Mouse (Mus musculus) liver, embryonic 12.5 days (tissue): ENCODE results near the gene Atp6ap1l. TPM values are rescaled to one million over a fixed set of nuclear protein-coding genes. Genes with fewer than 3 reads are reported as not detected.

Source experiments
- ATAC-seq: fragments of 200-750 bp; cut with Nextera tagmentation; 2 replicates; pipeline ENCODE4 v1.8.0; 2017; ENCODE audit warnings: moderate number of reproducible peaks, mild to moderate bottlenecking, moderate library complexity
- H3K27ac ChIP-seq: fragments of 300-500 bp; sonication (generic); 2 replicates; pipeline ENCODE4 v1.5.1; 2016; ENCODE audit warnings: mild to moderate bottlenecking
- H3K27me3 ChIP-seq: fragments of 300-500 bp; sonication (generic); replicated peaks from 2 replicates; pipeline ENCODE4 v1.6.1; 2016; ENCODE audit warnings: mild to moderate bottlenecking, moderate library complexity
- H3K36me3 ChIP-seq: fragments of 300-500 bp; sonication (generic); 2 replicates; pipeline ENCODE4 v1.6.1; 2016; ENCODE audit warnings: mild to moderate bottlenecking, moderate library complexity
- H3K4me1 ChIP-seq: fragments of 300-500 bp; sonication (generic); 2 replicates; pipeline ENCODE4 v1.6.1; 2016
- H3K4me2 ChIP-seq: fragments of 300-500 bp; sonication (generic); 2 replicates; pipeline ENCODE4 v1.6.1; 2016; ENCODE audit warnings: mild to moderate bottlenecking, moderate library complexity
- H3K4me3 ChIP-seq: fragments of 300-500 bp; sonication (generic); 2 replicates; pipeline ENCODE4 v1.5.1; 2016; ENCODE audit warnings: mild to moderate bottlenecking, moderate library complexity
- H3K9ac ChIP-seq: fragments of 300-500 bp; sonication (generic); 2 replicates; pipeline ENCODE4 v1.6.1; 2016; ENCODE audit warnings: mild to moderate bottlenecking, moderate library complexity
- H3K9me3 ChIP-seq: fragments of 300-500 bp; sonication (generic); replicated peaks from 2 replicates; pipeline ENCODE4 v1.6.1; 2016; ENCODE audit warnings: mild to moderate bottlenecking, moderate library complexity
- WGBS: fragments of 180-500 bp; shearing (Covaris S2); methylation state at CpG from one replicate; pipeline ENCODE4 v1.1.7; 2016; ENCODE audit not compliant: insufficient replicate concordance; 5-methylcytosine and 5-hydroxymethylcytosine counted together
- polyA plus RNA-seq: library from polyadenylated mRNA; unstranded; fragments of >200 nt; fragmentation: Nextera tagmentation; extraction: Ambion mirVana; gene quantifications from 2 replicates; pipeline ENCODE4 v1.2.1, GENCODE M21; 2016

The Atp6ap1l gene
- polyA plus RNA-seq, 1 experiment from 2014 or later = not detected

DNA sequence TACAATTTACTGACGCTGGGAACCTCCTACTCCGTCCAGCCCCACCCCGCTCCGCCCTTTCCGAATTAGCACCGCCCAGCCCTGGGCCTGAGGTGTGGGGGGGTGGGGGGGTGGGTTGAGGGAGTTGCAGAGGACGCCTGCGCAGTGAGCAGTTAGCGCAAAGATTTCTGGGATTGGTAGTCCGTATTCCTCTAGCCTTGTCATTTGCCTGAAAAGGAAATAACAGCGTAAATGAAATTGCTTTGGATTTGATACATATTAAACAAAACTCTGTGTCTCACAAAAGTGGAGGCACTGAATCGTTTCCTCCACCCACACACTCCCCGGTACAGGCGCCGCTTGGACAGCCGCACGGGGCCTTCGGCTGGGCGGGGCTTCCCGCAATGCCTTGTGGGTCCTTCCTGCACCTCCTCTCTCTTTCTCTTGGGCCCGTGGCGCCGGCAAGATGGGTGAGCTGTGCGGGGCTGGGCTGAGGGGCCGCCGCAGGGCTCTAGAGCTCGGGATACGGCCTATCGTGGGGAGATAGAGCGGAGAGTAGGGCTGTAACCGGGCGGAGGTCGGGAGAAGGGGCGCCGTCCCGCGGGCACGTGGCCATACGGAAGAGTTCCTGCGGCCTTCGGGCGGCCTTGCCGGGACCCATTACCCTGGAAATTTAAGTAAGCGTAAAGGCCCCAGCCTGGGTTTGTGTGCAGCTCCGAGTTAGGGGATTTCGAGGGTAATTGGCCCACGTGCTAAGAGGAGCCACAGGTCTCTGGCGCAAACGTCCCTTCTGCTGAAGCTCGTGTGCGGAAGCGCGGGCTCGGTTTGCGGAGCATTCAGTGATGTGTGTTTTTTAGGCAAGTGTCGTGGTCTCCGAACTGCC, 17.8 kb upstream of the Atp6ap1l start, which contains the start of gene Rps23:
Gene Rps23 (plus strand): TSS at position 208 of the 862 bp plus-strand sequence.
- peak; percentile 97 for ATAC-seq
- H3K9me3 ChIP-seq = no peaks in the 10 kb centered on the region
- WGBS = under 1% methylated on average over 57 of the region's 57 CpGs

DNA sequence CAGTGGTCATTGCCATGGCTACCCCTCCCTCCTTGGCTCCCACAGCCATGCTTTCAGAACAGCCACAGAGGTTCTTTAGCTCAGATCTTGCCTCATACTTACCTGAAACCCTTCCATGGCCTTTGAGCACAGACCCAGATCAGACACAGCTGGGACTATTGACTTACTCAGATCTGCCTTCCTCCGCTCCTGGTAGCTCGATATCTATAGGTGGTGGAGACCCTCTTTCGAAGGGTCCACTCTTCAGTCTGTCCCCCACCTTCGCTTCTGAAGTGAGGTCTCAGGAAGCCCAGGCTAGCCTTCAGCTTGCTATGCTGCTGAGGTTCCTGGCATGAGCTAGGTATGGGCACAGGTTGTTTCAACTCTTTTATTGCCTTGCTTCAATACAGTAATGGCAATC, 9.6 kb upstream of the Atp6ap1l start:
- no peaks in the 10 kb centered on the region for H3K36me3 ChIP-seq
- no peak overlapping the region for H3K9ac ChIP-seq
- H3K4me1 ChIP-seq = peaks cover 3% of the 10 kb centered on the region; the same call in 1 of the 2 replicates
- H3K27ac ChIP-seq = no peak overlapping the region
- peaks cover 4% of the 10 kb centered on the region; the same call in 1 of the 2 replicates for H3K27me3 ChIP-seq
- H3K4me3 ChIP-seq = no peak overlapping the region
- no peaks in the 10 kb centered on the region for H3K9me3 ChIP-seq
- H3K4me2 ChIP-seq = no peak overlapping the region
- ATAC-seq = no peak
- WGBS = 69% methylated on average over 4 of the region's 4 CpGs

More for the DNA sequence above, 17.8 kb upstream of the Atp6ap1l start, which contains the start of gene Rps23:
- Histone ChIP-seq H3K4me3 (peak within 1 kb of the TSS; percentile 91), H3K9ac (peak within 1 kb of the TSS; percentile 95), H3K27me3 (no peaks in the 10 kb centered on the region), H3K36me3 (peaks cover 35% of the 10 kb centered on the region), H3K27ac (peak within 1 kb of the TSS; percentile 90), H3K4me2 (peak within 1 kb of the TSS; percentile 74), H3K4me1 (peaks cover 44% of the 10 kb centered on the region)

DNA sequence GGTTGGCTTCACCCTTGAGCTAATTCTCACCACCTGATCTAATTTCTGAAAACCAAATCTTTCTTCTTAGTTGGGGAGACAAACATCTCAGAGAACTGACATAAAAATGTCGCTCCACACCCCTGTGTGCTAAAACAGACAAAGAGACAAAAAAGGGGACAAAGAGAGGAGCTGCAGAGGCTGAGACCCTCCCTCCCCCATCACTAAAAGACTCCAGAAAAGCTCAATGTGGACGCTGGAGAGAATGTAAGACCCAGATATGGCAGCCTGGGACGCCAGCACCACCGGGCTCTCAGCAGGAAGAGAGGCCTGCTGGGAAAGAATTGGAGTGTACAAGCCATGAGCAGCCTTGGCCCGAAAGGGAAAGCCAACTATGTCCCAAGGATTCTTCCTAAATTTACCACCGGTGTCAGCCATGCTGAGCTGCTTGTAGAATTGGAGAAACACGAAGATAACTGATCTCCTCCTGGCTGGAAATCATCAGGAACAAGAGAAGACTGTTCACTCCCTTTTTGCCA, 8.6 kb upstream of the Atp6ap1l start:
- no peak overlapping the region for H3K27ac ChIP-seq
- H3K9ac ChIP-seq = no peak overlapping the region
- no peaks in the 10 kb centered on the region for H3K9me3 ChIP-seq
- H3K4me3 ChIP-seq = no peak overlapping the region
- no peaks in the 10 kb centered on the region for H3K4me1 ChIP-seq
- H3K36me3 ChIP-seq = no peaks in the 10 kb centered on the region
- WGBS = 47% methylated on average over 7 of the region's 7 CpGs
- no peak for ATAC-seq
- H3K4me2 ChIP-seq = no peak overlapping the region
- peaks cover 4% of the 10 kb centered on the region; the same call in 1 of the 2 replicates for H3K27me3 ChIP-seq

DNA sequence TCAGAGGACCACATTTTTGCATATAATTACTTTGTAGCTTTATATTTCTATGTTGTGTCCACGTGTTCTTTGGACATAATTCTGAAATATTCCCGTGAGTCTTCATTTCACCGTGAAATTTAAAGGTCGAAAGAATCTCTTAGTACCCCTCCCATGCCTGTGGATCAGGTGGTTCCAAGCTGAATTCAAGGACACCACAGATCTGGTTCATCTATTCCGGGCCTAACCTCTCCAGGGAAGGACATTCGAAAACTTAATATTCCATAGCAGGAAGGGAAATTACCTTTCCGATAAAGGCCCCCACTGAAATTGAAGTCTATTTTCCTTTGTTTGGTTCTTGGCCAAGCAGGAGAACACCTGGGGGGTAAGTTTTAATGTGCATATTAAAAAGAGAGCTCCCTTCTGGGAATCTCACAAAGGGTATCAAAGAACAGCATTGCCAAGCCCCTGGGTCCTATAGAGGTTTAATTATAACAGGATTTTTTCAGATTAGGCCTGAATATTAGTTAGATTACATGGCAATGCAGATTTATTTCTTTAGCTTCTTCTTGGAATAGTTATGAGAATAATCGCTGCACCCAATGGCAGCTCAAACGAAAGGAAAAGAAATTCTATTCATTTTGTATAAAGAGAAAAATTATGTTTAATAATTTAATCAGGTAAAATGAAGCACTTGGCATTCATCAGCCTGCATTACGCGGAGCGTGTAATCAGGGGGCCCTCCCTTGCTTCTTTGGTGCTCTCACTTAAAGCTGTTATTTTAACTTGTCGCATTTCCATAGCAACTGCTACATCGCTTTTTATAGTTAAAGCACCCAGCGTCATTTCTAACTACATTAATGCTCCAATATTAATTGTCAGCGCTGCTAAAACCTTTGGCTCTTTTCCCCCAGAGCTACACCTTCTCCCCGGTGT, 7.9 kb upstream of the Atp6ap1l start:
- Histone ChIP-seq H3K9me3 (no peaks in the 10 kb centered on the region), H3K4me3 (no peak overlapping the region), H3K4me2 (no peak overlapping the region), H3K9ac (no peak overlapping the region), H3K36me3 (no peaks in the 10 kb centered on the region), H3K27me3 (peaks cover 4% of the 10 kb centered on the region; the same call in 1 of the 2 replicates), H3K27ac (no peak overlapping the region), H3K4me1 (no peaks in the 10 kb centered on the region)
- 75% methylated on average over 17 of the region's 17 CpGs for WGBS
- no peak for ATAC-seq

DNA sequence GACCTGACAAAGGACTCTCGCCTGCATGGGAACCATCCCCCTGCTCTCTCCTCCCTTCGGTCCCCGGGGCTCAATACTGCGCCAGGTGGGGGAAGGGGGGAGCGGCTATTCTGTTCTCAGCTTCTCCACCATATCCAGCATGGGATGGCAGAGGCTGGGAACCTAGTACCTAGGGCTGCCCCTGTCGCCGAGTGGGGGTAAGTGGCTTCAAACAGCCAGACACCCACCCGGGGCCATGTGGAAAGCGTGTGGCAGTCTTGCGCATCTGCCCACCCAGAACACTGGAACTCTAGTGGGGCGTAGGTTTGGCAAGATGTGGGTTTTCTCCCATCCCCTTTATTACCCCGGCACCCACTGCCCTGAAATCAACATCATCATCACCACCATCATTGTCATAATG, 2.2 kb upstream of the Atp6ap1l start:
- no peaks in the 10 kb centered on the region for H3K4me1 ChIP-seq
- H3K27me3 ChIP-seq = no peaks in the 10 kb centered on the region
- no peak overlapping the region for H3K9ac ChIP-seq
- H3K4me3 ChIP-seq = no peak overlapping the region
- H3K36me3 ChIP-seq = no peaks in the 10 kb centered on the region
- no peak overlapping the region for H3K27ac ChIP-seq
- no peaks in the 10 kb centered on the region for H3K9me3 ChIP-seq
- H3K4me2 ChIP-seq = no peak overlapping the region
- ATAC-seq = no peak
- 81% methylated on average over 12 of the region's 12 CpGs for WGBS

DNA sequence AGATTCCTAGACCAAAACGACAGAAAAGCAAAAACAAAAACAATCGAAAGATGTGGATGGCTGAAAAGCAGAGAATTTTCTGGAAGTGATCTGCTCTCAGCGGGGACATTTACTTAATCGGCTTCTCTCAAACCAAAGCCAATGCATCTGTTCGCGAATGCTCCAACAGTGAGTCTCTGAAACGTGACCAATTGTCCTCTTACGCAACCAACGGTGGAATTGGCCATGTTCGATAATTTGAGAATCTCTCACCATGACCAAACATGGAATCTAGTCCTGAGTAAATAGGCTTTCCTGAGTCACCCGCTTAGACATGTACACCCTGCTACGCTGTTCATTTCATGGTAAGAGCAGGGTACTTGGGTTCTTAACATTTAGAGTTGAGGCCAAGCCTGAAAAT, 8.3 kb downstream of the Atp6ap1l start:
- no peak for ATAC-seq
- H3K9me3 ChIP-seq = no peaks in the 10 kb centered on the region
- WGBS = 81% methylated on average over 12 of the region's 12 CpGs
- no peak overlapping the region for H3K27ac ChIP-seq
- no peaks in the 10 kb centered on the region for H3K4me1 ChIP-seq
- no peaks in the 10 kb centered on the region for H3K27me3 ChIP-seq
- H3K4me2 ChIP-seq = no peak overlapping the region
- H3K36me3 ChIP-seq = no peaks in the 10 kb centered on the region
- H3K9ac ChIP-seq = no peak overlapping the region
- no peak overlapping the region for H3K4me3 ChIP-seq

DNA sequence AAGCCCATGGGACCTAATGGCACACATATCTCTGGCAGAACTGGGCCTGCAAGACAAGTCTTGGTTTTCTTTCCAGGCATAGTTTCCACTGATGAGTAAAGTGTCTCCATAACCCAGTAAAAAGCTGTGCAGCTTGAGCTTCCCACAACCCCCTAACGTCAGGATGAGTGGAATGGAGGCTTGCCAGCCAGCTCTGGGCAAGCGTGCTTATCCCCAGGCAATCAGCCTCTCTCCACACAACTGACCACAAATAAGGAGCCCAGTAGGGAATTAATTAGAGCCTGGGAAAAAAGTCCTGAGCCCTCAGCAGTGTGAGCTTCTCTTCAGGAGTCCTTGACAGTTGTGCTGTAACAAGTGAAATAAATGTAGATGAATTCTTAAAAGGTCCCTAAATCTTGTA, 9.1 kb downstream of the Atp6ap1l start:
- Histone ChIP-seq H3K36me3 (no peaks in the 10 kb centered on the region), H3K27ac (no peak overlapping the region), H3K4me2 (no peak overlapping the region), H3K4me3 (no peak overlapping the region), H3K9me3 (no peaks in the 10 kb centered on the region), H3K9ac (no peak overlapping the region), H3K4me1 (no peaks in the 10 kb centered on the region), H3K27me3 (no peaks in the 10 kb centered on the region)
- ATAC-seq = no peak
- WGBS = 38% methylated on average over 2 of the region's 2 CpGs

DNA sequence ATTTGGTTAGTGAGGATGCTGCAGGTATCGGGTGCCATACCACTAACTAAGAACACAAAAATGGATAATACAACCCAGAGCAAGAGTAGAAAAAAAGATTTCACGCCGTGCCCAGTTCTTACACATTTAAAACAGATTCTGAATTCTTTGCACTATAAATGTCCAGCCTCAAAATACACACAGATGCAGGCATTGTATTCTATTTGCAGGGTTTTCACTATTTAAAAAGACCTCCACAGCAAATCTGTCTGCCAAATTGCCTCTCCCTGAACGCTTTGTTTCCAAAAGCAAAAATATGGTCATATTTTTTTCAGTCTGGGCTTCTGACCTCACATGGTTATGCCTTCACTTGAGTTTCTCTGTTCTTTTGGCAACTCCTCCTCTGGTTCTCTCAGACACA, 10.3 kb downstream of the Atp6ap1l start:
- no peaks in the 10 kb centered on the region for H3K9me3 ChIP-seq
- ATAC-seq = no peak
- H3K36me3 ChIP-seq = no peaks in the 10 kb centered on the region
- WGBS = 80% methylated on average over 4 of the region's 4 CpGs
- H3K4me1 ChIP-seq = peaks cover 12% of the 10 kb centered on the region
- no peak overlapping the region for H3K4me3 ChIP-seq
- H3K4me2 ChIP-seq = no peak overlapping the region
- H3K27me3 ChIP-seq = no peaks in the 10 kb centered on the region
- H3K9ac ChIP-seq = no peak overlapping the region
- H3K27ac ChIP-seq = no peak overlapping the region

DNA sequence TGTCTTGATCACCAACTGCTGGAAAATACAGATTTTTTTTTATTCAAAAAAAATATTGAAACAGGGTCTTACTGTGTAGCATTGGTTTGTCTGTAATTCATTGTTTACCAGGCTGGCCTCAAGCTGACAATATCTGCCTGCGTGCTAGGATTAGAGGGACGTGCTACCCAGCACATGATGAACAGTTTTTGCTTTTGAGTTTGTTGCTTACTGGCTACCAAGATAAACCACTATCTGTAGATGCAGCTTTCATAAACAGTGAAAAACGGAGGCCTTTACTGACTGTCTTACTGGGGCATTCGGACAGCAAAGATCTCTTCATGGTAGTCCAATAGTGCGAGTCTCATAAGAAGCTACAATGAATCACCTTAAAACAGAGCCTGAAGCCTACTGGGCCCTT, 15.0 kb downstream of the Atp6ap1l start:
- H3K4me2 ChIP-seq = peak overlapping the region; percentile 5
- WGBS = 35% methylated on average over 5 of the region's 5 CpGs
- peak overlapping the region; percentile 55; the same call in 1 of the 2 replicates for H3K27ac ChIP-seq
- no peak overlapping the region for H3K4me3 ChIP-seq
- peak; percentile 77 for ATAC-seq
- H3K9ac ChIP-seq = no peak overlapping the region
- no peaks in the 10 kb centered on the region for H3K27me3 ChIP-seq
- peaks cover 32% of the 10 kb centered on the region for H3K4me1 ChIP-seq
- no peaks in the 10 kb centered on the region for H3K36me3 ChIP-seq
- H3K9me3 ChIP-seq = no peaks in the 10 kb centered on the region

DNA sequence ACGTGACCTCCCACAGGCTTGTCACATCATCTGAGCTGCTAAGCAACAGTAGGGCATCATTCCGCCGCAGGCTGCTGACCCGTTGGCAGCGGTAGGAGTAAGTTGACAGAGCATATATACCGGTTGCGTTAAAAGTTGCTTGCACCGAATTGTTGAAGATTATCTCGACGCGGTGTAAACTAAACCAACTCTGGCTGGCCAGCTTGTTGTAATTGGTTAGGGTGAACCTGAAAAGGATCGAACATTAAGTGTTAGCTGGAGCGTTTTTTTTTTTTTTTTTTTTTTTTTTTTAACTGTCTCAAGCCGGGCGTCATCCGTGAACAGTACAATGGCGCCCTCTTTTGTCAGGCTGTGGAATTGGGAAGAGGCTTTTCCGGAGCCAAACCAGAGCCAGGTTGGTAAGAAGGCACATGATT, 18.6 kb downstream of the Atp6ap1l start:
- H3K4me2 ChIP-seq = peak overlapping the region; percentile 74
- H3K27me3 ChIP-seq = no peaks in the 10 kb centered on the region
- ATAC-seq = peak; percentile 66
- peak overlapping the region; percentile 45; the same call in 1 of the 2 replicates for H3K27ac ChIP-seq
- peak overlapping the region; percentile 51 for H3K4me3 ChIP-seq
- peaks cover 32% of the 10 kb centered on the region for H3K4me1 ChIP-seq
- no peaks in the 10 kb centered on the region for H3K9me3 ChIP-seq
- H3K9ac ChIP-seq = peak overlapping the region; percentile 56
- 1% methylated on average over 18 of the region's 18 CpGs for WGBS
- no peaks in the 10 kb centered on the region for H3K36me3 ChIP-seq

DNA sequence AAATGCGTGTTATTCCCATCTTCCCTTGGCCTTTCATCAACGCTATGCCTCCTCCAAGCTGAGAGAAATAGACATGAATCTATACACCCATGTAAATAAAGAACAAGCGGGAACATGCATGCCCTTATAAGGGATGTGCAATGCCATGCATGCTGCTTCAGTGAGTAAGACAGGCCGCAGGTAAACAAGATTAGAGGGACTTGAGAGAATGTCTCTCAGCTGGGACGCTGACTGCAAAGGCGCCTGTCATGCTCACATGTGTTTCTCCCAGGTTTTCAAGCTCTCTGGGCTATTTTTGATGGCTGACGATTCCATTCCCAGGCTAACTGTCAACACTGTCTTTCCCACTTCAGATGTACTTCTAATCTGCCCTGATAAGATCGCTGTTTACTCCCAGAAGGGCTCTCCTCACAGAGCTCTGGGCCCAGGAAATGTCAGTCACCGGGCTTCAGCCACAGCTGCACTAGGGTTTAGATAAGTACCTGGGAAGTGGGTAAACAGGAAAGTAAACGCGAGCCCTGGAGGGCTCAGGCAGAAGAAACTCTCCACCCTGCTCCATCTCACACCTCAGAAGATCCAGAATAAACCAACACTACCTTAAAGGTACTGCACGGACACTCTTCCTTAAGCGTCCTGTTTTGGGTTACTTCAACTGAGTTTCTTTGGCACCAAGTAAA, 19.2 kb downstream of the Atp6ap1l start:
- Histone ChIP-seq H3K27me3 (no peaks in the 10 kb centered on the region), H3K4me1 (peaks cover 31% of the 10 kb centered on the region), H3K4me2 (peak overlapping the region; percentile 74), H3K36me3 (no peaks in the 10 kb centered on the region), H3K27ac (peak overlapping the region; percentile 45; the same call in 1 of the 2 replicates), H3K9me3 (no peaks in the 10 kb centered on the region), H3K9ac (peak overlapping the region; percentile 56; the same call in 1 of the 2 replicates), H3K4me3 (peak overlapping the region; percentile 51)
- 30% methylated on average over 13 of the region's 13 CpGs for WGBS
- ATAC-seq = peak; percentile 61
